Mouse (Mus musculus) bone marrow, adult 2 months (tissue): Measurements from ENCODE around the gene Clasrp.

Experiments used
- CTCF ChIP-seq: fragments of 200-500 bp; IDR thresholded peaks from 2 replicates; pipeline ENCODE4 v1.5.1; 2011; ENCODE audit warnings: low read length, control low read depth; ENCODE audit not compliant: control insufficient read depth, insufficient read depth
- POLR2A ChIP-seq: fragments of 200-500 bp; IDR thresholded peaks from 2 replicates; pipeline ENCODE4 v1.6.1; 2011; ENCODE audit warnings: low read depth, mild to moderate bottlenecking, control low read depth, low read length, borderline replicate concordance; ENCODE audit not compliant: control insufficient read depth

DNA sequence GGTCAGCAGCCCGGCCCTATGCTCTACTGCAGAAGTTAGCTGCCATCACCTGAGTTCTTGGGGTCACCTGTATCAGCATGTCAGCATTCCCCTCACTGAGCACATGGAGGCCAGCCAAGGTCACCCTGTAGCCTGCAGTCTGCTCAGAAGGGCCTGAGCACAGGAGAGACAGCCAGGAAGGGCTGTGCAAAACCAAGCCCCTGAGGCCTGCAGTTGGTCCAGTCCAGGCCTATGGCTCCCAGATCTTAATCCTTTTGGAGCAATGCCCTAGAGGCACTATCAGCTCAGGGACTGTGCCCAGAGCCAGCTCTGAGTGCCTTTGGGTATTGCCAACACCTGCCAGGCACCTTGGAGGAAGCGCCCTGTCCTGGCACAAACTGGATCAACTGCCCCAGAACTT lies 47.2 kb downstream of the Clasrp start:
- no peak for TF ChIP-seq CTCF
- no peak for TF ChIP-seq POLR2A
